10 mouse cellular contexts compared by ENCODE assay signal in genomic region chr4:149542431-149542830, GRCm38 (mm10).
"Had no signal": no experiment of that assay in that cellular context is flagged by ENCODE, and none has a peak within 500 bp of the region (broad histone marks: within the 10 kb centered on the region; RNA-seq: fewer than 3 reads in every experiment).

No protein-coding gene starts in this region.

- H3K4me1 ChIP-seq: limb, embryonic 13.5 days; lung, embryonic 15.5 days; neural tube, embryonic 15.5 days had no signal

- H3K27ac ChIP-seq: kidney, postnatal 0 days; left cerebral cortex, adult 2 months; limb, embryonic 13.5 days; liver, embryonic 12.5 days; liver, embryonic 15.5 days; lung, embryonic 15.5 days; neural tube, embryonic 12.5 days; neural tube, embryonic 15.5 days; stomach, postnatal 0 days had no signal

- H3K27me3 ChIP-seq: limb, embryonic 13.5 days; liver, embryonic 12.5 days; liver, embryonic 15.5 days; lung, embryonic 15.5 days; neural tube, embryonic 12.5 days; neural tube, embryonic 15.5 days had no signal

- ATAC-seq: liver, embryonic 12.5 days had no signal

- H3K9ac ChIP-seq: limb, embryonic 13.5 days; liver, embryonic 12.5 days; liver, embryonic 15.5 days; lung, embryonic 15.5 days; neural tube, embryonic 12.5 days; neural tube, embryonic 15.5 days had no signal

- H3K36me3 ChIP-seq: liver, embryonic 12.5 days; liver, embryonic 15.5 days had no signal

- H3K4me3 ChIP-seq: left cerebral cortex, adult 2 months; limb, embryonic 13.5 days; liver, embryonic 12.5 days; liver, embryonic 15.5 days; lung, embryonic 15.5 days; neural tube, embryonic 12.5 days; neural tube, embryonic 15.5 days had no signal

- H3K4me2 ChIP-seq: limb, embryonic 13.5 days; liver, embryonic 12.5 days; liver, embryonic 15.5 days; lung, embryonic 15.5 days; midbrain, embryonic 11.5 days; neural tube, embryonic 12.5 days; neural tube, embryonic 15.5 days had no signal

- H3K9me3 ChIP-seq: limb, embryonic 13.5 days; liver, embryonic 12.5 days; liver, embryonic 15.5 days; lung, embryonic 15.5 days; neural tube, embryonic 12.5 days; neural tube, embryonic 15.5 days had no signal
